Comparison of ENCODE assay signal across 8 mouse cellular contexts in genomic region chr4:149822126-149822525, GRCm38 (mm10). TPM values are rescaled to one million over a fixed set of nuclear protein-coding genes. Genes with fewer than 3 reads are reported as not detected.
DNase-seq lines count a peak whose midpoint lies in the region; ATAC-seq and TF ChIP-seq lines count a peak whose summit lies in the region.

No protein-coding gene starts in this region.

- TF ChIP-seq CTCF in forebrain, postnatal 0 days (IDR thresholded peaks at IDR 0.05; ENCODE audit: low read depth): no peak
- no peak for TF ChIP-seq CTCF in kidney, adult 2 months (conservative IDR thresholded peaks at IDR 0.05; ENCODE audit: insufficient read depth, insufficient read length, low read depth, low read length)

- no peak for ATAC-seq in heart, embryonic 12.5 days (ENCODE audit: insufficient number of reproducible peaks, low FRiP score)
- ATAC-seq in forebrain, postnatal 0 days: no peak

- no peak overlapping the region for H3K9ac ChIP-seq in heart, embryonic 12.5 days
- no peak overlapping the region for H3K9ac ChIP-seq in forebrain, postnatal 0 days

- no peak overlapping the region for H3K27ac ChIP-seq in heart, embryonic 12.5 days (ENCODE audit: poor library complexity, severe bottlenecking)
- H3K27ac ChIP-seq in forebrain, postnatal 0 days (ENCODE audit: low read depth, low read length): no peak overlapping the region
- no peak overlapping the region for H3K27ac ChIP-seq in kidney, adult 2 months (ENCODE audit: insufficient read depth, low read depth, low read length)

- no peaks in the 10 kb centered on the region for H3K36me3 ChIP-seq in heart, embryonic 12.5 days
- H3K36me3 ChIP-seq in forebrain, postnatal 0 days (ENCODE audit: insufficient read depth): no peaks in the 10 kb centered on the region
- no peaks in the 10 kb centered on the region for H3K36me3 ChIP-seq in kidney, adult 2 months (ENCODE audit: control insufficient read depth, insufficient read depth, low read length)

- H3K27me3 ChIP-seq in heart, embryonic 12.5 days (replicated peaks): no peaks in the 10 kb centered on the region
- no peaks in the 10 kb centered on the region for H3K27me3 ChIP-seq in forebrain, postnatal 0 days (ENCODE audit: insufficient read depth, low read length)
- H3K27me3 ChIP-seq in kidney, adult 2 months (replicated peaks; ENCODE audit: control insufficient read depth, insufficient read depth, low read length): no peaks in the 10 kb centered on the region

- no peak overlapping the region for H3K4me2 ChIP-seq in heart, embryonic 12.5 days
- no peak overlapping the region for H3K4me2 ChIP-seq in forebrain, postnatal 0 days (ENCODE audit: low read depth)

- H3K9me3 ChIP-seq in heart, embryonic 12.5 days (replicated peaks): no peaks in the 10 kb centered on the region
- H3K9me3 ChIP-seq in forebrain, postnatal 0 days (ENCODE audit: low read length): no peaks in the 10 kb centered on the region

- no peak for TF ChIP-seq POLR2A in kidney, adult 2 months (IDR thresholded peaks at IDR 0.05; ENCODE audit: low read depth, low read length)

- H3K4me3 ChIP-seq in heart, embryonic 12.5 days: no peak overlapping the region
- no peak overlapping the region for H3K4me3 ChIP-seq in forebrain, postnatal 0 days (ENCODE audit: low read depth, low read length)
- no peak overlapping the region for H3K4me3 ChIP-seq in kidney, adult 2 months (ENCODE audit: insufficient read depth, low read depth, low read length)

- peak; percentile 97 for DNase-seq in heart, adult 11 months
- DNase-seq in adrenal gland, postnatal 25 days: peak; percentile 91
- peak; percentile 32 for DNase-seq in forebrain, postnatal 0 days
- DNase-seq in kidney, adult 2 months: peak; percentile 80
- DNase-seq in lung, postnatal 4 days: peak; percentile 70 to 72
- DNase-seq in spleen, adult 18-20 months: no peak
- DNase-seq in yolk sac, embryonic 10.5 days (ENCODE audit: low spot score): no peak

- H3K4me1 ChIP-seq in heart, embryonic 12.5 days (replicated peaks): peaks cover 18% of the 10 kb centered on the region
- no peaks in the 10 kb centered on the region for H3K4me1 ChIP-seq in forebrain, postnatal 0 days (ENCODE audit: insufficient read depth)
- H3K4me1 ChIP-seq in kidney, adult 2 months (ENCODE audit: control insufficient read depth, insufficient read depth, low read length): no peaks in the 10 kb centered on the region; the same call in 1 of the 2 replicates

- 60% methylated on average over 9 of the region's 9 CpGs for WGBS in heart, embryonic 12.5 days
- 37% methylated on average over 9 of the region's 9 CpGs for WGBS in forebrain, postnatal 0 days
- WGBS in kidney, adult 2 months: 20% methylated on average over 9 of the region's 9 CpGs

RNA-seq across cellular contexts. Expression of gene Slc25a33, which starts 48.0 kb away (rescaled TPM):
- 7.3 and 7.5 TPM in 2 replicates for polyA plus RNA-seq in heart, embryonic 12.5 days (2016; fragmentation: Nextera tagmentation; extraction: Ambion mirVana)
- total RNA-seq in adrenal gland, postnatal 25 days (2021): 27.7 and 32.2 TPM in 2 replicates
- total RNA-seq in forebrain, postnatal 0 days (2014; rRNA removed): 12.5 and 18.6 TPM in 2 replicates
- polyA plus RNA-seq in forebrain, postnatal 0 days (2015; fragmentation: Nextera tagmentation; extraction: Ambion mirVana): 26.5 and 29.7 TPM in 2 replicates
- 16.8 and 18.3 TPM in 2 replicates for polyA plus RNA-seq in kidney, adult 2 months (2012; rRNA removed)

Comparison
In these comparisons a context has a peak if more than half of its experiments do, and no peak if none do; other contexts are left out.
1. DNase-seq: peak in heart, adult 11 months (single experiment), adrenal gland, postnatal 25 days (single experiment), forebrain, postnatal 0 days (single experiment), kidney, adult 2 months (single experiment) and lung, postnatal 4 days (2 of 2); none in spleen, adult 18-20 months (0 of 2) and yolk sac, embryonic 10.5 days (single experiment).